Mouse (Mus musculus) CH12.LX (cell line): ENCODE results near the gene Mdga1. TPM values are rescaled to one million over a fixed set of nuclear protein-coding genes. Genes with fewer than 3 reads are reported as not detected.

Experiments
- DNase-seq: peaks from one replicate; pipeline ENCODE4 v3.0.0-alpha.2; 2013; ENCODE audit errors: extremely low read depth
- H3K27ac ChIP-seq: 2 replicates; pipeline ENCODE4 v1.5.1; 2012; ENCODE audit warnings: low read depth, mild to moderate bottlenecking, control low read depth, moderate library complexity; ENCODE audit not compliant: insufficient read depth
- H3K27me3 ChIP-seq: replicated peaks from 2 replicates; pipeline ENCODE3; 2012; ENCODE audit warnings: inconsistent platforms
- H3K36me3 ChIP-seq, 2 experiments: replicated peaks in 1 of 2; 2 replicates each; pipeline versions ENCODE3 to v1.6.1; 2012; ENCODE audit warnings: inconsistent platforms in 1 of 2, low read length in 1 of 2, mild to moderate bottlenecking in 1 of 2, mixed read lengths in 1 of 2, moderate library complexity in 1 of 2; ENCODE audit not compliant: control insufficient read depth in 1 of 2, insufficient read depth in 1 of 2
- H3K4me1 ChIP-seq, 2 experiments: 2 replicates each; pipeline ENCODE4 v1.6.1; 2012; ENCODE audit warnings: inconsistent platforms in 1 of 2, moderate library complexity in 1 of 2; ENCODE audit not compliant: insufficient read depth in 2 of 2, control insufficient read depth in 1 of 2
- H3K4me2 ChIP-seq: 2 replicates; pipeline ENCODE4 v1.6.1; 2012; ENCODE audit warnings: low read depth, mild to moderate bottlenecking, control low read depth; ENCODE audit not compliant: poor library complexity, insufficient read depth, severe bottlenecking
- H3K4me3 ChIP-seq, 3 experiments: fragments of 150-350 bp in 1 of 3; sonication (generic) in 1 of 3; replicated peaks in 1 of 3; 2 replicates each; pipeline versions ENCODE3 to v1.5.1; 2011 to 2012; ENCODE audit warnings: low read depth in 2 of 3, low read length in 2 of 3, mild to moderate bottlenecking in 2 of 3, moderate library complexity in 2 of 3, control low read depth in 1 of 3, improper control_type of control experiment in 1 of 3, inconsistent platforms in 1 of 3, mixed read lengths in 1 of 3; ENCODE audit not compliant: poor library complexity in 1 of 3
- H3K79me2 ChIP-seq: replicated peaks from 2 replicates; pipeline ENCODE4 v1.6.1; 2012; ENCODE audit warnings: mild to moderate bottlenecking, moderate library complexity; ENCODE audit not compliant: control insufficient read depth, poor library complexity, insufficient read depth, severe bottlenecking; ENCODE audit errors: extremely low read depth
- H3K9ac ChIP-seq: 2 replicates; pipeline ENCODE4 v1.6.1; 2012; ENCODE audit warnings: low read depth, mild to moderate bottlenecking, control low read depth, moderate library complexity; ENCODE audit not compliant: insufficient read depth
- H3K9me3 ChIP-seq: replicated peaks from 2 replicates; pipeline ENCODE3; 2012; ENCODE audit warnings: low read length, inconsistent platforms, mixed read lengths
- GABPA ChIP-seq: IDR thresholded peaks from 2 replicates; pipeline ENCODE4 v1.6.1; 2012; ENCODE audit warnings: low read depth, low read length, improper control_type of control experiment, inconsistent platforms; ENCODE audit not compliant: insufficient replicate concordance
- HCFC1 ChIP-seq: IDR thresholded peaks from 2 replicates; pipeline ENCODE4 v1.6.1; 2012; ENCODE audit warnings: low read depth, mild to moderate bottlenecking, inconsistent platforms, low read length, improper control_type of control experiment
- IRF4 ChIP-seq: IDR thresholded peaks from 2 replicates; pipeline ENCODE4 v1.6.1; 2014; ENCODE audit warnings: low read depth, mild to moderate bottlenecking, inconsistent platforms, low read length, improper control_type of control experiment
- KAT2A ChIP-seq: IDR thresholded peaks from 2 replicates; pipeline ENCODE4 v1.6.1; 2012; ENCODE audit warnings: low read length, improper control_type of control experiment, inconsistent platforms; ENCODE audit not compliant: insufficient replicate concordance
- MAFK ChIP-seq: IDR thresholded peaks from 2 replicates; pipeline ENCODE4 v1.6.1; 2011; ENCODE audit warnings: low read length, improper control_type of control experiment; ENCODE audit not compliant: insufficient replicate concordance
- MAX ChIP-seq: IDR thresholded peaks from 2 replicates; pipeline ENCODE4 v1.6.1; 2011; ENCODE audit warnings: low read length, improper control_type of control experiment
- MEF2A ChIP-seq: IDR thresholded peaks from 2 replicates; pipeline ENCODE4 v1.6.1; 2014; ENCODE audit warnings: low read depth, mild to moderate bottlenecking, inconsistent platforms, low read length, improper control_type of control experiment, borderline replicate concordance
- NELFE ChIP-seq: IDR thresholded peaks from 2 replicates; pipeline ENCODE4 v1.6.1; 2011; ENCODE audit warnings: low read depth, low read length, improper control_type of control experiment
- POLR2A ChIP-seq: IDR thresholded peaks from 2 replicates; pipeline ENCODE4 v1.6.1; 2011; ENCODE audit warnings: low read depth, mild to moderate bottlenecking, improper control_type of control experiment, low read length
- POLR2AphosphoS2 ChIP-seq: IDR thresholded peaks from 2 replicates; pipeline ENCODE4 v1.6.1; 2011; ENCODE audit warnings: low read depth, low read length, improper control_type of control experiment
- RCOR1 ChIP-seq: conservative IDR thresholded peaks from 2 replicates; pipeline ENCODE4 v1.6.1; 2012; ENCODE audit warnings: low read depth, mild to moderate bottlenecking, inconsistent platforms, low read length, improper control_type of control experiment
- SIN3A ChIP-seq: IDR thresholded peaks from 2 replicates; pipeline ENCODE4 v1.6.1; 2012; ENCODE audit warnings: low read length, improper control_type of control experiment, inconsistent platforms
- SMC3 ChIP-seq: IDR thresholded peaks from 2 replicates; pipeline ENCODE4 v1.6.1; 2011; ENCODE audit warnings: low read depth, low read length, improper control_type of control experiment
- TCF12 ChIP-seq: IDR thresholded peaks from 2 replicates; pipeline ENCODE4 v1.6.1; 2014; ENCODE audit warnings: low read depth, mild to moderate bottlenecking, inconsistent platforms, low read length, improper control_type of control experiment
- USF2 ChIP-seq: conservative IDR thresholded peaks from 2 replicates; pipeline ENCODE4 v1.6.1; 2011; ENCODE audit warnings: low read depth, low read length, improper control_type of control experiment
- ZC3H11A ChIP-seq: IDR thresholded peaks from 2 replicates; pipeline ENCODE4 v1.6.1; 2012; ENCODE audit warnings: low read depth, mild to moderate bottlenecking, inconsistent platforms, low read length, improper control_type of control experiment
- ZKSCAN1 ChIP-seq: IDR thresholded peaks from 2 replicates; pipeline ENCODE4 v1.6.1; 2012; ENCODE audit warnings: low read depth, inconsistent platforms, low read length, improper control_type of control experiment, borderline replicate concordance
- ZMIZ1 ChIP-seq: IDR thresholded peaks from 2 replicates; pipeline ENCODE4 v1.6.1; 2012; ENCODE audit warnings: low read depth, mild to moderate bottlenecking, inconsistent platforms, low read length, improper control_type of control experiment
- dilution Hi-C: fragments of 300-500 bp; cut with MboI; formaldehyde crosslinking; loops from 2 replicates; pipeline ENCODE4 v1.14.3; 2020; ENCODE audit warnings: low sequenced_read_pairs; ENCODE audit not compliant: extremely low pct_unique_long_range_greater_than_20kb, extremely low pct_ligation_motif_present
- in situ Hi-C: fragments of 300-500 bp; cut with MboI; formaldehyde crosslinking; loops from 3 replicates; pipeline ENCODE4 v1.14.3; 2019; ENCODE audit warnings: low sequenced_read_pairs, low pct_ligation_motif_present, low pct_unique_long_range_greater_than_20kb, mixed read lengths
- polyA plus RNA-seq: library from polyadenylated mRNA; unstranded; fragments of >175 nt; gene quantifications from 2 replicates; pipeline ENCODE4 v1.2.1, GENCODE M21; 2012; ENCODE audit warnings: low read depth; ENCODE audit not compliant: insufficient read length
- total RNA-seq, 2 experiments: library from RNA; depleted of rRNA; stranded (reverse); fragments of 300-350 nt in 1 of 2; fragments of >200 nt in 1 of 2; gene quantifications; 2 replicates each; pipeline ENCODE4 v1.2.3; 2012 to 2014

The Mdga1 gene
- total and polyA plus RNA-seq, 3 experiments, result 0.29 to 0.39 (median 0.38) TPM

GRCm38 (mm10) chr17:29915820-29916219 is 54.1 kb downstream of the Mdga1 start (continued):
- TF ChIP-seq HCFC1, result no peak
- TF ChIP-seq, all 38 proteins: peak for 0

GRCm38 (mm10) chr17:29913301-29913965 is 56.5 kb downstream of the Mdga1 start:
- Histone ChIP-seq H3K36me3 (no peaks in the 10 kb centered on the region), H3K4me1 (no peaks in the 10 kb centered on the region), H3K27me3 (peaks cover 2% of the 10 kb centered on the region), H3K4me3 (no peak overlapping the region), H3K27ac (no peak overlapping the region)
- DNase-seq, result peak; percentile 26
- TF ChIP-seq MAX, result no peak
- TF ChIP-seq POLR2A, result no peak
- TF ChIP-seq MAFK, result no peak
- TF ChIP-seq ZKSCAN1, result no peak
- no peak for TF ChIP-seq ZC3H11A
- no peak for TF ChIP-seq ZMIZ1
- TF ChIP-seq RCOR1, result no peak
- no peak for TF ChIP-seq GABPA
- TF ChIP-seq USF2, result no peak
- no peak for TF ChIP-seq HCFC1
- TF ChIP-seq, all 38 proteins: peak for 0
- dilution Hi-C loops, result no loop called here
- Histone ChIP-seq H3K4me2 (no peak overlapping the region), H3K9ac (no peak overlapping the region), H3K9me3 (peaks cover 3% of the 10 kb centered on the region), H3K79me2 (no peaks in the 10 kb centered on the region)
- in situ Hi-C loops, result no loop called here

GRCm38 (mm10) chr17:29912733-29913132 is 57.2 kb downstream of the Mdga1 start:
- Histone ChIP-seq H3K9ac (no peak overlapping the region), H3K4me3 (no peak overlapping the region), H3K27me3 (peaks cover 2% of the 10 kb centered on the region), H3K9me3 (peaks cover 3% of the 10 kb centered on the region), H3K4me2 (no peak overlapping the region), H3K79me2 (no peaks in the 10 kb centered on the region), H3K4me1 (no peaks in the 10 kb centered on the region), H3K36me3 (no peaks in the 10 kb centered on the region), H3K27ac (no peak overlapping the region)
- DNase-seq, result no peak
- TF ChIP-seq USF2 (no peak), IRF4 (no peak), SIN3A (no peak), TCF12 (no peak), POLR2AphosphoS2 (no peak), MEF2A (no peak), HCFC1 (no peak), KAT2A (no peak), SMC3 (no peak), NELFE (no peak)
- dilution Hi-C loops, result no loop called here
- in situ Hi-C loops, result no loop called here
